Mouse (Mus musculus) kidney, adult 2 months (tissue): ENCODE measurements around the gene Ccdc180.

Experiments
- CTCF ChIP-seq: fragments of 200-500 bp; conservative IDR thresholded peaks from 2 replicates; pipeline ENCODE4 v1.5.1; 2011; ENCODE audit warnings: low read depth, mild to moderate bottlenecking, control low read depth, low read length, moderate library complexity, mixed read lengths; ENCODE audit not compliant: insufficient read depth, insufficient read length
- POLR2A ChIP-seq: fragments of 200-500 bp; IDR thresholded peaks from one replicate; pipeline ENCODE4 v1.6.1; 2011; ENCODE audit warnings: low read depth, low read length, control low read depth

DNA sequence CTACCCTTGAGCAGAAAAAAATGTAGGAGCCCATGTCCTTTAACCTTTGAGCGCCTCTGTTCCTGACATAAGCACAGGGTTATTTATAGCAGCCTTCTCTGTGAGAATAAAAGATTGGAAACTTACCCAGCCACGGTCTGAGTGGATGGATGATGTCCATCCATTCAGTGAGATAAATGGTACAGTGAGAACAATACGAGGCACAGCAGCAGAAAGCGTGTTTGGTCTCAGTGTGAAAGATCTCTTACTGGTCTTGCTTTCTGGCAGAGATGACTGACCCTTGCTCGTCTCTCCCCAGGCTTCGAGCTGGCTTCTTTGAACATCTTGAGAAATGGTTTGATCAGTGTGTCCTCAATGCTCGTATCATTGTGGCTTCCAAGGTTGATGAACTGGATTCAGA is 27.0 kb downstream of the Ccdc180 start:
- no peak for TF ChIP-seq CTCF
- TF ChIP-seq POLR2A, result no peak
